Mouse (Mus musculus): ENCODE results near the gene Slc7a11.

- no peak for TF ChIP-seq CTCF (IDR thresholded peaks at IDR 0.05; ENCODE audit: low read depth, low read length)
- TF ChIP-seq POLR2A (IDR thresholded peaks at IDR 0.05; ENCODE audit: borderline replicate concordance, low read depth, low read length) = no peak
Observed at GRCm38 (mm10) chr3:49867951-49868584, 575.3 kb downstream of the Slc7a11 start.

Data from bone marrow macrophage, adult 2 months (primary cell).